Mouse (Mus musculus): ENCODE data around the gene Cyp4f17.
A peak's percentile ranks its signal among the peaks of the same experiment; 100 is the strongest.
"Not testable (repeated sequence)": the region's sequence is repeated elsewhere in the genome, so short reads cannot be mapped to it uniquely, and the experiment has no call there.

Gene Cyp4f17

DNA sequence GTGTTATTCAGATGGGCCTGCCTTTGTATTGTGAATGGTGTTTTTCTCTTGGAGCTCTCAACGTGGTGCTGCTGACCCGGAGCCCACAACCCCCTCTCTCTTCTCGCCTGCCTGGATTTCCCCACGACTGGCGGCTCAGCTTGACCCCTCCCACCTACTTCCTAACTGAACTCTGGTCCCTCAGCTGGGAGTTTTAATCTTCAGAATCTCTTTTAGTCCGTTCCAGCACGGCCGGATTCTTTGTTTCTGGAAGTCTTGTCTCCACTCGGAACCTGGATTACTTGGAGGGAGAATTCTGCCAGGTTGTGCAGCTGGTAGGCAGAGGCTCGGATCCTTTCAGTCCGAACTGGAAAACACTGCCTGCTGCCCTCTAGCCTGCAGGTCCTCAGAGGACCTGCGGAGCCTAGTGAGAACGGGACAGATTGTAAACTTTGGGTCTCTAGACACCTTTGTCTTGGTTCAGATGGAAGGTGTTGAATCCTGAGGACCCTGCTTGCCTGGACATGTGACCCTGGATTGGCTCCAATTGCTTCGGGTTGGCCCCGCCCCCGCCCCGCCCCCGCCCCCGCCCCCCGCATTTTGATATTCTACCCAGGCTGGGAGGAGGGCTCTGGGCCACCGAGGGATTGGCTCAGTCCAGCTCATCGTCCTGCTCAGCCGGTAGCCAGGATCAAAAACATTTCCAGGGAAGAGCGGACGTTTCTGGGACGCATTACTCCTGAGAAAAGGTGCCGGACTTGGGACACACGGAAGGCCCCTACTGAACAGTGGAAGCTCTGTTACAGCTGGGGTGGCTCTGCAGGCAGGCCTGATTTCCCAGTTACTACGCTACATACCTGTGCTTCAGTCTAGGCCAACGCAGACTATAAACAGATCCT is at the start of gene Cyp4f17:
Cyp4f17 (plus strand) TSS at position 200 of the 878 bp plus-strand sequence.
- DNase-seq (ENCODE audit: low read depth) = no peak

DNA sequence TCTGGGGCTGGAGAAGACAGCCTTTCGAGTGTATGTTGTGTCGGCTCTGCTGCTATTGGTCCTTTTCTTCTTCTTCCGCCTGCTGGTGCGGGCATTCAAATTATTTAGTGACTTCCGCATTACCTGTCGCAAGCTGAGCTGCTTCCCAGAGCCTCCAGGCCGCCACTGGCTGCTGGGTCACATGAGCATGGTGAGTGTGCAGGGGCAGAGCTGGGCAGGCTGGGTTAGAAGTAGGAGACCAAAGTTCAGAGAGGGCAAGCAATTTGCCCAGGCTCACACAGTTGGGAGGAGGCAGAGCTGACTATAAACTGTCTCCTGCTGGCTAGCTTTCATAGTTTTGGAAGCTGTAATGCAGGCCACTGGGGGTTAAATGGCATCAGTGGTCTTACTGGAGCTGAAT is 37.4 kb upstream of the Cyp4f17 start:
- no peak for DNase-seq (ENCODE audit: low read depth)

DNA sequence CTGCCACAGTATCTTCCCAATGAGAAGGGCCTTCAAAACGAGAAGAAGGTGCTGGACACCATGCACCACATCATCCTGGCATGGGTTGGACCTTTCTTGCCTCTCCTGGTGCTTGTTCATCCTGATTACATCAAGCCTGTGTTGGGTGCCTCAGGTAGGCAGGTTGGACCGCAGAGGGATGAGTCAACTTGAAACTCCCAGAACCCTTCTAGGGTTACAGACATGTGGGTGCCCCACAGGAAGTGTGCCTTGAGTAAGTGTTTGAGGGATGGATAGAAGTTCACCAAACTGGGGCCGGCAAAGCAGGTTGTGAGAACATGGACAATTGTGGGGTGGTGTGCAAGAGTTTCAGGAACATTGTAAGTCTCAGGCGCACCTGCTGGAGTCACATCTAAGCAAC is 35.1 kb upstream of the Cyp4f17 start:
- DNase-seq (ENCODE audit: low read depth) = no peak

DNA sequence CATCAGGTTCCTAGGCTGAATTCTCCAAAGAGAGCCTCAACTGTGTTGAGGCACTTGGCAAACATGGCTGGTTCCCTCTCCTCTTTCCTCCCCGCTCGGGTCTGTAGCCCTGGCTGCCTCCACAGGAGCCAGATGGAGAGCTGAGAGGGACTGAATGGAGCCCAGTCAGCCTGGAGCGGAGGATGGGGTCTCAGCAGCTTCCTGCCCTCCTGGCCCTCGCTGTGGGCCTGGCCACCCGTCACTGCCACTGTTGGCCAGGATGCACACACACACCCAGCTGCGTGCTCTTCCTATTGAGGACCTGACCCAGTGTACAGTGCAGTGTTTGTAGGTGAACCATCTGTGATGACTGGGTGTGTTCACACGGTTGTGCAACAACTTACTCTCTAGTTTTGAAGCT is 33.7 kb upstream of the Cyp4f17 start:
- no peak for DNase-seq (ENCODE audit: low read depth)

DNA sequence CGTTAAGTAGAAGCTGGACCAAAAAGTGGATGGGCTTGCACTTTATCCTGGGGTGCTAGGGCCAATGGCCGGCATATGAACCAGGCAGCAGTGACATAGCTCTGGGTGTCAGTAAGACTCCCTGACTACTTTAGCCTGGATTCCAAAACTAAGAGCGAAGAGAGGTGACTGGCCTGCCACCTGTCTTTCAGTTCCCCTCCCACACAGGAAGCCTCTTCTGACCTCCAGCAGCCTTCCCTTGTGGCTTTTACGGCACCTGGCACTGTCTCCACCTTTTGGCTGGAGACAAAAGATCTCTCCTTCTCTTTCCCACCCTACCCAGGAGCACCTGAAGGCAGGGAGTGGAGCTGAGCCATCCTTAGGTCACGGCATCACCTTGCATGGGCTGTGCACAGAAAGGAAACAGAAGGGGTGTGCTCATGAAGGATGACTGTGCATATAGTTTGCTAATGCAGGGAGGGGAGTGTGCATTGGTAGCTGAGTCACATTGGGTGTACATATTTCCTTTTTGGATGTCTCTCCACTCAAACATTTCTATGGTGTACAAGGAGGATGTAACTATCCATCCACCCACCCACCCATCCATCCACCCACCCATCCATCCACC is 30.8 kb upstream of the Cyp4f17 start:
- DNase-seq (ENCODE audit: low read depth) = no peak

DNA sequence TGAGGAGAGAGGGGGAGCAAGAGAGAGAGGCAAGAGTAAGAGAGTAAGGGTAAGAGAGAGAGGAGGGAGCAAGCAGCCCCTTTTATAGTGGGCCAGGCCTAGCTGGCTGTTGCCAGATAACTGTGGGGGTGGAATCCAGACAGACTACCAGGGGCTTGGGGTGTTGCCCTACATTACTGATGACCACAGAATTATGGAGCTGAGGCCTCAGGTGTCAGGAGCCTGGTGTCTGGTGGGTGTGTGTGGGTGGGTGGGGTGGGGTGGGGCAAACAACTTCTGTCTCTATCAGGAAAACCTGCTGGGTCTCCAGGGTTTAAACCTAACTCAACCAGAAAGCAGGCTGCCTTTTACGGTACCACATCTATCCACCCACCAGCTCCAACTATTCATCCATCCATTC is 28.6 kb upstream of the Cyp4f17 start:
- DNase-seq (ENCODE audit: low read depth) = no peak

DNA sequence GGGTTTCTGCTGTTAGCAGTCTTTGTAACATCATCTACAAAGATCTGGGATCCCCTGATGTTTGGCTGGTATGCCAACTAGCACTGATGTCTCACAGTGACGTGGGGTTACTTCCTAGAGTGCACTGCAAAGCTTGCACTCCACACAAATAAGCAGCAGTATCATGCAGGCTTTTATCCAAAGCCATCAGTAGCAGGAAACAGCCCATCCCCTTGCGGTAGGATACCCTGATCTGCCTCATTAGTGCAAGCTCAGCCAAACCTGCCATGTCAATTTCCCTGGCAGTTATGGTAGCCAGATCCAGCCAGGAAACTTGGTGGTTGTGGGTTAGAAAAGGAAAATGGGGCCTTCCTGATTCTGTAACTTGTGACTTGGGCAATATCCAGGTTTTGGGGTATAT is 27.1 kb upstream of the Cyp4f17 start:
- DNase-seq (ENCODE audit: low read depth) = no peak

DNA sequence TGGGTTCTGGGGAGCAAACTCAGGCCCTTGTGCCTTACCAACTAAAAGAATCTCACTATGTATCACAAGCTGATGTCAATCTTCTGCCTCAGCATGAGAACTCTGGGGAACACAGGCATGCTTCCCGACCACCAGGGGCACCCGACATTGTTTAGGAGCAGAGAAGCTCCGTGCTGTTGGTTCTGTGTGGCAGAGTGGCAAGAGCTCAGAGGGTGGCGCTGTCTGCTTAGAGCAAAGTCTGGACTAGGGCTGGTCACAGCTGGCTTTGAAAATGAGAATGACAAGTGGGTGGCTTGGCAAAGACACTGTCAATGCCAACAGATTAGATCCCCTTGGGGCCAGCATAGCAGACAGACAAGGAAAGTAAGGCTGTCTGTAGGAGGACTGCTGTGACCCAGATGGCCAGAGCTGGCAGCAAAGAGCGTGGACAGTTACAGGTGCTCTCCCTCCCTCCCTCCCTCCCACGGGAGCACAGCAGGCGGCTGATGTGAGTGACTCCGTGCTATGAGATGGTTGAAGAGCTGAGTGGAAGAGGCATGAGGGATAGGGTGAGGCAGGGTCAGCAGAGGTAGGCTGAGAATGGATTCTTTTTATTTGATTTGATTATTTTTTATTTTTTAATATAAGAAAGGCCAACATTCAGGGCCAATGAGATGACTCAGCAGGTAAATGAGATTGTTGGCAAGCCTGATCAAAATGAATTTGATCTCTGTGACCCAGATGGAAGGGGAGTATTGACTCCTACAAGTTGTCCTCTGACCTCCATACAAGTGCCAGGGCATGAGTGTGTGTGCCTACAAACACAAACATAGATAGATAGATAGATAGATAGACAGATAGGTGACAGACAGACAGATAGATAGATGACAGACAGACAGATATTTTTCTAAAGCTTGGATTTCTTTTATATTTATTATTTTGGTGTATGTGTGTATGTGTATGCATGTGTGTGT is 26.0 kb upstream of the Cyp4f17 start:
- no peak for DNase-seq (ENCODE audit: low read depth)

DNA sequence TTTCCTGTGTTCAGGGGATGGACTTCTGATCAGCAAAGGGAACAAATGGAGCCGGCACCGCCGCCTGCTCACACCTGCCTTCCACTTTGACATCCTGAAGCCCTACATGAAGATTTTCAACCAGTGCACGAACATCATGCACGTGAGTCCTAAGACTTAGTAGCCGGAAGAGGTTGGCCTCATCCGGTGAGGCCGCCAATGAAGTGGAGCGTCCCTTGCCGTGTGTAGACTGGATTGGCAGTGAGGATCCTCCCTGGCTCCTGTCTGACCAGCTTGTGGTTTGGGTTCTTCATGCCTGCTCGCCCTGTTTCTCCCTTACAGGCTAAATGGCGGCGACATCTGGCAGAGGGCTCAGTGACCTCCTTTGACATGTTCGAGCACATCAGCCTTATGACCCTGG is 24.1 kb upstream of the Cyp4f17 start:
- DNase-seq (ENCODE audit: low read depth) = no peak

DNA sequence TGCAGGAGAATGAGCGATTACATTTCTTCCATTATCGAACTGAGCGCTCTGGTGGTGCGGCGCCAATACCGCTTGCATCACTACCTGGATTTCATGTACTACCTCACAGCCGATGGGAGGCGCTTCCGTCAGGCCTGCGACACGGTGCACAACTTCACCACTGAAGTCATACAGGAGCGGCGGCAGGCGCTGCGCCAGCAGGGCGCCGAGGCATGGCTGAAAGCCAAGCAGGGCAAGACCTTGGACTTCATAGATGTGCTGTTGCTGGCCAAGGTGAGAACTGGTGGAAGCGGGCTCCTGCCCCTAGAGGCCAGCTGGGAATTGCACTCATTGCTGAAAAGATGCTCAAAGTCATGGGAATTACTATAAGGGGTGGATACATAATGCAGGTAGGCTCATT is 22.6 kb upstream of the Cyp4f17 start:
- DNase-seq (ENCODE audit: low read depth) = peak; percentile 25

DNA sequence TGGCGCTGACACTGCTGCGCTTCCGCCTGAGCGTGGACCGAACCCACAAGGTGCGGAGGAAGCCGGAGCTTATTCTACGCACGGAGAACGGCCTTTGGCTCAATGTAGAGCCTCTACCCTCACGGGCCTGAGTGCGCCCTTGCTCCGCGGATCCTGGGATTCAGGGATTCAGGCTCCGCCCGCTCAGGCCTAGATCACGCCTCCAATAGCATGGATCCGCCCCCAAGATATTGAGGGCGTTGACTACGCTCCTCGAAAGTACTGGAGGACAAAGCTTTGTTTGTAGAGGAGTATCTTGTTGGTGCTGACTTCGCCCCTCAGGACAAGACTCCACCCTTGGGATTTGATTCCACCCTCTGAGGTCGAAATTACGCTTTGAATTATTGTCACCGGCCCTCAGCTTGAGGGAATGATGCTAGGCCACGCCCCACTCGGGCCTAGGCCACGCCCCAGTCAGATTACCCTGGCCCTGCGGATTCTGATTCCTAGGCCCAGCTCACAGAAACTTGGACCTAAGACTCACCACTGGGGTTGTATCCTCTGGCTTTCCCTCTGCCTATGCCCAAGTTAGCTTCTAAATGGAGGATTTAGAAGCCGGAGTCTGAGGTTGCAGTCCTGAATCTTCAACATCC is 13.4 kb upstream of the Cyp4f17 start:
- DNase-seq (ENCODE audit: low read depth) = no peak

DNA sequence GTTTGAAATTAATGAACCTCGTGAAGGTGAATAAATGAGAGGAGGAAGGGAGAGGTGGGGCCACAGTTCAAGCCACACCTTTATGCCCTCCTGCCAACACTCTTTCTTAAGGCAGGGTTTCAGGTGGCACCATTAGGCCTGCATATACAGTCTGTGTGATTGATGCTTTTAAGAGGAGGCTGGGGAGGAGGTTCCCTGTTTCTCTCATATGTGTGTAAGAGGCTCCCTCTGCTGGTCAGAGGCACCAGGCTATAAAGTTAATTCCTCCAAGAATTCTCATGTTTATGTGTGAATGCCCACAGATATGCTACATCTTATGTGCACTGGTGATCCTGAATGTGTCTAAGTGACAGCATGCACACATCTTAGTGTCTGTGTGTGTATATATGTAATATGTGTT is 11.2 kb upstream of the Cyp4f17 start:
- peak; percentile 55 for DNase-seq (ENCODE audit: low read depth)

DNA sequence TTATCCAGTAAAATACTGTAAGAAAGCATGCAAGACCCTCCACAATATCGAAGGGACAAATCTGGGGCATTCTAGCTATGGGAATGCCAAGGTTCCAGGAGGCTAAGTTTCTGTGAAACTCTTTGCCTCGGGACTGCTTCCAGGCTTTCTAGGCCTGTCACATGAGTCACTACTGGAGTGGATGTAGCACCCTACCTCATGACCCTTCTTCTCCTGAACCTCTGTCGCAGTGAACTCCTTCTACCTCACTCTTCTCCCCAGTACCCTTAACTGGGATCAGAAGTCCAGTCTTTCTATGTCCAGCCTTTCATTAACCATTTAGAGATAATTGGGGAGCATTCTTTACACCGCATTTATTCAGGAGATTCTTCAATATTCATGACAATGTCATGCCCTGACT is 5.3 kb upstream of the Cyp4f17 start:
- DNase-seq (ENCODE audit: low read depth) = not testable (repeated sequence)

DNA sequence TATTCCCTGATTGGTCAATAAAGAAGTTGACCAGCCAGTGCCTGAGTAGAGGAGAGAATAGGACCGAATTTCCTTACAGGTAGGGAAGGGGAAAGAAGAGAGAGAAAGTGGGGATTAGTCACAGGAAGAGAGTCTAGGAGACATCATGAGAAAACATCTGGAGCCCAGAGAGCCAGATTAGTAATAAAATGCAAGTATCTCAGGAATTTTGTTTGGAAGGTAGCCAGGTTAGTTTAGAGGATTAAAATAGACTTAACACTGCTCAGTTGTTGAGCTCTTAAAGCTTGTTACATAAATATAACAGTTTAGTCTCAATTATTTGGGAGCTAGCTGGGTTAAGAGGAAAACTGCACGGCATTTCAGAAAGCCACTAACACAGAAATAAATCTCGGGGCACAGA is 4.8 kb upstream of the Cyp4f17 start:
- DNase-seq (ENCODE audit: low read depth) = no peak

DNA sequence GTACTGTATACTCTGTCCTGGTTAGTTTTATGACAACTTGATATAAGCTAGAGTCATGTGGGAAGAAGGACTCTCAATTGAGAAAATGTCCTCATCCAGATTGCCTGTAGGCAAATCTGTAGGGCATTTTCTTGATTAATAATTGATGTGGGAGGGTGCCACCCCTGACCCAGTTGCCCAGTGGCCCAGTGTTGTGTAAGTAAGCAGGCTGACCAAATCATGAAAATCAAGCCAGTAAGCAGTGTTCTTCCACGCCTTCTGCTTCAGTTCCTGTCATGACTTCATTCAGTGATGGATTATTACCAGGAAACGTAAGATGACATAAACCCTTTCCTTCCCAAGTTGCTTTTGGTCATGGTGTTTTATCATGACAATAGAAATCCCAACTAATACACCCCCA is 2.7 kb upstream of the Cyp4f17 start:
- no peak for DNase-seq (ENCODE audit: low read depth)

DNA sequence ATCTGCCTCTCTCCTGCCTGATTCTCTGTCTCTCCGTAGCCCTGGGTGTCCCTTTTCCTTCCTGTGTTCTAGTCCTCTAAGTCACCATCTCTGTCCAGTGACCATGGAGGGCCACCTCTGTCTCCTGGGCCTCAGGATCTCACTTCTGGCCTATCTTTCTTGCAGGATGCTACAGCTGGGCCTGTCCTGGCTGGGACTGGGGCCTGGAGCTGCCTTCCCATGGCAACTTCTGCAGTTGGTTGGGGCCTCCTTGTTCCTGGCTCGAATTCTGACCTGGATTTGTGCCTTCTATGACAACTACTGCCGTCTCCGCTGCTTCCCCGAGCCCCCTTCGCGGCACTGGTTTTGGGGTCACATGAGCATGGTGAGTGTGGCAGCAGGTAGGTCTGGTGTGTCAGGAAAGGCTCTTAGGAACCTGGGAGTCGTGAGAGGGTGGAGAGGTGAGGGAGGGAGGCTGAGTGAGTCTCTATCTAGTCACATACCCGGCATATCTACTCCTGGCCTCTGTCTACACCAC is 937 bp downstream of the Cyp4f17 start:
- no peak for DNase-seq (ENCODE audit: low read depth)

DNA sequence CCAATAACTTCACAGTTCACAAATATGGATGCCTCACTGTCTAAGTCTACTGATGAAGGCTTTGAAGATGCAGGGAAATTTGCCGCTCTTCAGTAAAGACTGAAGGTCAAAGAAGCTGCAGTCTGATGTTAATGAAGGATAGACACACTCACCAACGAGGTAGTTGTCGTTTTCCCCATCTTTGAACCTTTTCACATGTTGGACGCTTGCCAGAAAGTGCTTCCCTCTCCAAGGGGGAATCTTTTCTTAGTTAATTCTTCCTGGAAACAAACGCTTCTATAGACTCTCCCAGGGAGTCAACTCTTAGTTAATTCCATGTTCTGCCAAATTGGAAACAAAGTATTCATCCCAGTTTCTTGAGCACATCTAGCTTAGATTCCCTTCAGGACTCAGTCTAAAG is 10.3 kb downstream of the Cyp4f17 start:
- no peak for DNase-seq (ENCODE audit: low read depth)

DNA sequence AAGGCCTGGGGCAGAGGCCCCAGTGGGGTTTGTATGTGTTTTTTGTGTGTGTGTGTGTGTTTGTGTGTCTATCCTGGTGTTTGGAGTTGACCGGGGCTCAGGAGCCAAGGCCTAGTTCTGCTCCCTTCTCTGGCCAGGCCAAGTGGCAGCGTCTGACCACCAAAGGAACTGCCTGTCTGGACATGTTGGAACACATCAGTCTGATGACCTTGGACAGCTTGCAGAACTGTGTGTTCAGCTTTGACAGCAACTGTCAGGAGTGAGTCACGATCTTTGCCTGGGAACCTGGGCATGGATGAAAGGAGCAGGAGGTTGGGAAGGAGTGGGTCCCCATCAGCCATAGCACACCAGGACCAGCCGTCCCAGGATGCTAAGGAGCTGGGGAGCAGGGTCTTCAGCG is 16.1 kb downstream of the Cyp4f17 start:
- DNase-seq (ENCODE audit: low read depth) = no peak

DNA sequence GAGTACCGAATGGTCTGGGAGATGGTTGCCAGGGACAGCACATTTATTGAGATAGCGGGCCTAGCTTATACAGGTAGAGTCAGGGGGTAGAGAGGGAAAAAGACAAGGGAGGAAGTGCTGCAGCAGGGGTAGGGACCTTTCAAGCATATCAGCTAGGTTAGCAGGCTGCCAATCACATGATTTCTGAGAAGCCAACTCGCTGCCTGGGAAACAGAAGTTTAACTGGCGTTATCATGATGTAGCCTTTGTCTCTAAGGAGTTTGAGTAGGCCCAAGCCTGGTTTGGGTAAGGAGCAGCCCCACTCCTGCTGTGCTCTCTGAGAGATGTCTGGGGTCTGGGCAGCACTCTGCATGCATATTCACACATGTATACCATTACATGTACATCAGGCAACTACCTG is 16.5 kb downstream of the Cyp4f17 start:
- no peak for DNase-seq (ENCODE audit: low read depth)

DNA sequence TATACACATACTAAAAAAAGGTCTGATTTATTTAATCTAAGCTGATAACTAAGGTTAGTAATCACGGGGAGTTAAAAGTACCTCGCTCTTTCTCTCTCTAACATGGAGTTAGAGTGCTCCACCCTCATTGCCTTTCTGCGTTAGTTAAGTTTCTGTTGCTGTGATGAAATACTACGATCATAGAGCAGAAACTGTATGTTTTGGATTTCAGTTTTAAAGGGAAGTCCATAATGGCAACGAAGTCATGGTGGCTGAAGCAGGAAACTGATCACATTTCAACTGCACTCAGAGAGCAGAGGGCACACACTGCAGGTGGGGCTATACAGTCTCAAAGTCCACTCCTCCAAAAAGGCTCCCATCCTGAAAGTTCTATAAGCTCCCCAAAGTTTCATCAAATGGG is 17.0 kb downstream of the Cyp4f17 start:
- no peak for DNase-seq (ENCODE audit: low read depth)

DNA sequence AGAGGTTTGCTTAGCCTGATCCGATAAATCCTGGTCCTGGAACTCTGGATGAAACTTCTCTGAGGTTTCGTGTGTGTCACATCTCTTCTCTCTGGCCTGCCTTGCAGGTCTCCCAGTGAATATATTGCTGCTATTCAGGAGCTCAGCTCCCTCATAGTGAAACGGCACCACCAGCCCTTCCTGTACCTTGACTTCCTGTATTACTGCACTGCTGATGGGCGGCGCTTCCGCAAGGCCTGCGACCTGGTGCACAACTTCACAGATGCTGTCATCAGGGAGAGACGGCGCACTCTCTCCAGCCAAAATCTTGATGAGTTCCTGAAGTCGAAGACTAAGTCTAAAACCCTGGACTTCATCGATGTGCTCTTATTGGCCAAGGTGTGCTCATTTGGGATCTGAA is 18.0 kb downstream of the Cyp4f17 start:
- DNase-seq (ENCODE audit: low read depth) = no peak

DNA sequence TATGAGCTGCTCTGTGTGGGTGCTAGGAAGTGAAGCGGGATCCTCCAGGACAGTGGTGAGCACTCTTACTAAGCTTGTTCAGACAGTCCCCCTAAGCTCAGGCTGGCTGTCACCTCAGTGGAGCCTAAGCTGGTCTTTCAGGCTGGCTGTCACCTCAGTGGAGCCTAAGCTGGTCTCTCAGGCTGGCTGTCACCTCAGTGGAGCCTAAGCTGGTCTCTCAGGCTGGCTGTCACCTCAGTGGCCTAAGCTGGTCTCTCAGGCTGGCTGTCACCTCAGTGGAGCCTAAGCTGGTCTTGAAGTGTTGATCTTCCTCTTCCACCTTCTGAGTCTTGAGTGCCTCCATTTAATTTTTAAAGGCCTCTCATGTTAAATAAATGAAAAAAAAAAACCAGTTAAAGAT is 20.5 kb downstream of the Cyp4f17 start:
- not testable (repeated sequence) for DNase-seq (ENCODE audit: low read depth)

Data from c-Kit-positive CD71-positive TER-119-negative erythroid progenitor cells, embryonic 14.5 days (primary cell).